Mouse (Mus musculus) C2C12 (cell line): Measurements from ENCODE around the gene Uchl1. TPM values are rescaled to one million over a fixed set of nuclear protein-coding genes. Genes with fewer than 3 reads are reported as not detected.

Experiments used
- H3K27me3 ChIP-seq: one replicate; pipeline ENCODE4 v1.6.1; 2011; ENCODE audit not compliant: control insufficient read depth, insufficient read depth, insufficient read length
- H3K36me3 ChIP-seq: one replicate; pipeline ENCODE4 v1.6.1; 2011; ENCODE audit not compliant: control insufficient read depth, insufficient read depth
- H3K4me3 ChIP-seq: one replicate; pipeline ENCODE4 v1.5.1; 2011; ENCODE audit warnings: mild to moderate bottlenecking, control low read depth; ENCODE audit not compliant: poor library complexity, insufficient read depth, severe bottlenecking
- H3K79me2 ChIP-seq: one replicate; pipeline ENCODE4 v1.6.1; 2011; ENCODE audit not compliant: control insufficient read depth, insufficient read depth
- H3K79me3 ChIP-seq: one replicate; pipeline ENCODE4 v1.6.1; 2011; ENCODE audit warnings: low read depth, control low read depth
- H3ac ChIP-seq: one replicate; pipeline ENCODE3; 2011; ENCODE audit warnings: low read depth; ENCODE audit not compliant: control insufficient read depth, insufficient read length
- CEBPB ChIP-seq: IDR thresholded peaks from one replicate; pipeline ENCODE4 v1.6.1; 2011; ENCODE audit warnings: low read depth, mild to moderate bottlenecking, control low read depth, moderate library complexity
- CTCF ChIP-seq: IDR thresholded peaks from one replicate; pipeline ENCODE4 v1.5.1; 2011; ENCODE audit not compliant: control insufficient read depth, insufficient read depth, insufficient read length
- FOSL1 ChIP-seq: IDR thresholded peaks from one replicate; pipeline ENCODE4 v1.8.0; 2011; ENCODE audit warnings: mild to moderate bottlenecking, low read length; ENCODE audit not compliant: poor library complexity, insufficient read depth, severe bottlenecking
- MAX ChIP-seq: IDR thresholded peaks from one replicate; pipeline ENCODE4 v1.6.1; 2011; ENCODE audit warnings: mild to moderate bottlenecking, control low read depth
- MYOD1 ChIP-seq: IDR thresholded peaks from one replicate; pipeline ENCODE4 v1.6.1; 2011; ENCODE audit warnings: low read depth; ENCODE audit not compliant: control insufficient read depth, insufficient read length
- MYOG ChIP-seq: IDR thresholded peaks from one replicate; pipeline ENCODE4 v1.6.1; 2011; ENCODE audit not compliant: control insufficient read depth, insufficient read length; ENCODE audit errors: extremely low read depth
- USF1 ChIP-seq: IDR thresholded peaks from one replicate; pipeline ENCODE4 v1.6.1; 2011; ENCODE audit warnings: low read depth, mild to moderate bottlenecking, control low read depth, moderate library complexity
- polyA plus RNA-seq: library from polyadenylated mRNA; unstranded; fragments of >200 nt; fragmentation: generic; extraction: Trizol; gene quantifications from one replicate; pipeline ENCODE4 v1.2.1, GENCODE M21; 2012; ENCODE audit warnings: missing spikeins

Gene Uchl1
- polyA plus RNA-seq, 1 experiment = 18.3 TPM

GRCm38 (mm10) chr5:66722586-66722985 is 46.7 kb downstream of the Uchl1 start:
- Histone ChIP-seq H3K79me3 (no peaks in the 10 kb centered on the region), H3K4me3 (no peak overlapping the region), H3K36me3 (no peaks in the 10 kb centered on the region), H3K79me2 (no peaks in the 10 kb centered on the region), H3ac (no peak overlapping the region), H3K27me3 (peaks cover 43% of the 10 kb centered on the region)
- no peak for TF ChIP-seq MYOD1
- TF ChIP-seq MYOG = no peak
- no peak for TF ChIP-seq CEBPB
- TF ChIP-seq FOSL1 = no peak
- TF ChIP-seq MAX = no peak
- no peak for TF ChIP-seq CTCF
- TF ChIP-seq USF1 = no peak

- Histone ChIP-seq H3K79me3 (no peaks in the 10 kb centered on the region), H3K27me3 (peaks cover 40% of the 10 kb centered on the region), H3K4me3 (no peak overlapping the region), H3K36me3 (no peaks in the 10 kb centered on the region), H3K79me2 (no peaks in the 10 kb centered on the region), H3ac (no peak overlapping the region)
- no peak for TF ChIP-seq CEBPB
- no peak for TF ChIP-seq USF1
- TF ChIP-seq MYOD1 = no peak
- TF ChIP-seq MYOG = no peak
- no peak for TF ChIP-seq MAX
- TF ChIP-seq CTCF = no peak
- TF ChIP-seq FOSL1 = no peak
Observed at GRCm38 (mm10) chr5:66723037-66723436, 47.1 kb downstream of the Uchl1 start.

GRCm38 (mm10) chr5:66723626-66724025 is 47.7 kb downstream of the Uchl1 start:
- no peaks in the 10 kb centered on the region for H3K36me3 ChIP-seq
- no peak overlapping the region for H3ac ChIP-seq
- no peak for TF ChIP-seq MYOD1
- TF ChIP-seq USF1 = no peak
- TF ChIP-seq CEBPB = no peak
- TF ChIP-seq CTCF = no peak
- TF ChIP-seq FOSL1 = no peak
- no peaks in the 10 kb centered on the region for H3K79me3 ChIP-seq
- H3K79me2 ChIP-seq = no peaks in the 10 kb centered on the region
- H3K4me3 ChIP-seq = no peak overlapping the region
- H3K27me3 ChIP-seq = peaks cover 36% of the 10 kb centered on the region

DNA sequence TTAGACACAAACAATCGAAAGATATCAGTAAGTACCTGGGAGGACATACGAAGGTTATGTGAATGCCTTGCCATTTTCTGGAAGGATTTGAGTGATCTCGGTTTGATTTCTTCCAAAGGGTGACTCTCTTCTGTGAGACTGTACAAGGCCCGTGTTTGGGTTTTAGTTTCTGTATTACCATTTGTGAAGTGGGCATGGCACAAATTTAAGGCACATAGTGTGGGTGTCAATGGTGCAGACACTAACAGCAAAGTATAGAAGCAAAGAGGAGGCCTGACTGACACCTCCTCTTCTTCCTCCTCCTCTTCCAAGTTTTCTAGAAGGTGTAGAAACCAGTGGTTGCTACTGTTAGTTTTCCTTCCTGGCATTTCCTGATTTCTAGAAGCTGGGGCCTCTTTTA is 53.4 kb downstream of the Uchl1 start:
- no peaks in the 10 kb centered on the region for H3K79me2 ChIP-seq
- H3K4me3 ChIP-seq = no peak overlapping the region
- H3K27me3 ChIP-seq = peaks cover 22% of the 10 kb centered on the region
- no peak for TF ChIP-seq CEBPB
- TF ChIP-seq FOSL1 = no peak
- TF ChIP-seq MAX = no peak
- no peak for TF ChIP-seq MYOG
- TF ChIP-seq CTCF = no peak
- TF ChIP-seq USF1 = no peak
- TF ChIP-seq MYOD1 = no peak
- no peaks in the 10 kb centered on the region for H3K79me3 ChIP-seq
- H3ac ChIP-seq = no peak overlapping the region
- no peaks in the 10 kb centered on the region for H3K36me3 ChIP-seq

DNA sequence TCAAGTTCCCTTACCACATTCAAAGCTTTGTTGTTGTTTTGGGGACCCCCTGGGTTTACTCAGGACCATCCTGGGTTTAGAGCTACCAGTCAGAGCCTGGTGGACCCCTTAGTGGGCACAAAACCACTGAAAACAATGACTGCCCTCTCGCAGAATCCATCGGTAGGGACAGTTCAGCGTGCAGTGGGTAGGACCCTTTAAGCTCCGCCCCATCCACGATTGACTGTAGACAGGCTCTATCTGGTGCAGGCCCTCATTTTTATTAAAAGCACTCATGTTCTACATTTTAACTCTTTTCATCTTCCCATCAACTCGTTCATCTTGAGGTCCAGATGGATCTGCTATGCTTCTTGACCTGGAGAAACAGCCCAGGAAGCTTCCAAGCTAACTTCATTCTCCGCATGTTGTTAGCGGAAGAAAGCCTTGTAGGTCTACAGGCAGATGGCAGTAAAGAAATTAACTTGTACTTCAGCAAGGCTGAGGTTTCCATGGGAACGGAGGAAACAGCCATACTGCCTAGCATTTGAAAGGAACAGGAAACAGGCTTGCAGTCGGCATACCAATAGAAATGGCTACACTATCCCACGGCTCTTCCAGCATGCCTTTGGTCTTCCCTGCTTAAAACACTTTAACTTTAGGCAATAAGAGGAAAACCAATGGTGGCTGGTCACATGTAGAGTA is 54.9 kb downstream of the Uchl1 start:
- Histone ChIP-seq H3K79me3 (no peaks in the 10 kb centered on the region), H3K4me3 (no peak overlapping the region), H3K27me3 (peaks cover 13% of the 10 kb centered on the region), H3K79me2 (no peaks in the 10 kb centered on the region), H3ac (no peak overlapping the region), H3K36me3 (no peaks in the 10 kb centered on the region)
- TF ChIP-seq MYOG (no peak), MAX (no peak), MYOD1 (no peak), CTCF (no peak), CEBPB (no peak), USF1 (no peak), FOSL1 (no peak)

DNA sequence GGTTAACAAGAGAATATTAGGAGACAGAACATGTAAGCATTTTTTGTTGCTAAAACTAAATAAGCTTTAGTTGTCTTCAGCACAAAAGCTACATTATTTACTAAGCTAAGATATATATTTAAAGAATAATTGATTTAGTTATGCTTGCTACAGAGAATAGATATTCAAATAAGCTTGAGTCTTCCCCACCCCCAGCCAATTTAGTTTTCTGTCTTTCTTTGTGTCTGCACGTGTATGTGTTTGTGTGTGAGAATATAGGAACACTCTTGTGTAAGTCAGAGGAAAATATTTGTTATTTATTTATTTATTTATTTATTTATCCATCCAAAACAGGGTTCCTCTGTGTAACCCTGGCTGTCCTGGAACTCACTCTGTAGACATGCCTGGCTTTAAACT is 55.4 kb downstream of the Uchl1 start:
- Histone ChIP-seq H3K27me3 (peaks cover 10% of the 10 kb centered on the region), H3ac (no peak overlapping the region), H3K79me3 (no peaks in the 10 kb centered on the region), H3K4me3 (no peak overlapping the region), H3K79me2 (no peaks in the 10 kb centered on the region), H3K36me3 (no peaks in the 10 kb centered on the region)
- TF ChIP-seq CEBPB (no peak), FOSL1 (no peak)
